Mouse (Mus musculus) 3T3-L1 (cell line): Measurements from ENCODE around the gene Tmub1.

Experiments used
- DNase-seq: peaks from one replicate; pipeline ENCODE4 v3.0.0-alpha.2; 2015; ENCODE audit warnings: low read depth, low spot score

Tmub1 gene

DNA sequence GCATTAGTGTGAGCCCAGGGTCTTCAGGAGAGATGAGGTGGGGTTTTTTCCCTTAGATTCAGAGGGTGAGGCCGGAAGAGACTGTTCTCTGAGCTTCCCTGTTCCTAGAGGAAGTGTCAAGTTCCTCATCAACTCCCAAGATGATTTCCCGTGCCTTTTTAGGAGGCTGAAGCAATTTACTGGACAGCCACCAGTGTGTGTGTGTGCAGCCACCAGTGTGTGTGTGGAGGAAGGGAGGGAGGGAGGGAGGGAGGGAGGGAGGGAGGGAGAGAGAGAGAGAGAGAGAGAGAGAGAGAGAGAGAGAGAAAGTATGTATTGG lies 6.3 kb upstream of the Tmub1 start:
- DNase-seq: peak; percentile 14

DNA sequence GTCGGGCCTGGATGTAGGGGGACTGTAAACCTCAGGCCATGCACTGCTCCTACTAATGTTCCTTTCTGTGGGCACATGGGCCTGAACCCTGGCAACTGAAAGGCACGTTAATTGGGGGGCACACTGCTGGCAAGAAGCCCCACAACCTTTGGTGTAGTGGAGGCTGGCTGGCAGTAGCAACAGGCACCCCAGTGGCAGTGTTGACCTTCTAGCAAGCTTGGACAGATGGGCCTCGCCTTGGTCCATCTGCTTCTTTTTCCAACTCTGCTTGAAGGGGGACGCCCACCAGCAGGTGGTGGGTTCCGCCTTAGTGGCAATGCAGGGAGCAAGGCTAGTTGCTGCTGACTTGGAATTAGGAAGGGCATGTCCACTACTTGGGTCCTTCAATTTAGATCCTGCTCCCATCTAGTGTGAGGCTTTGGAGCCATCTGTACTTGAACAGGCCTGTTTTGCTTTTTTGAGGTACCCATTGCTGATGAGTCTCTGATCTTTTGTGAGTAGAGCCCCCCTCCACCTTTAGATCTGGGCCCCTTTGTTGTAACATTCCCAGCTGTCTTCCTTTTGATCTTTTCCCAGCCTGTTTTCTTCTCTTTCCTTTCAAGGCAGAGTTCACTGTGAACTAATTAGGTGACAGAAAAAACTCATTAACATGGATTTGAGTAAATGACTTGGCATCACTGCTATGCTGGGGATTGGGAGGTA lies 5.8 kb upstream of the Tmub1 start:
- peak; percentile 21 for DNase-seq

GRCm38 (mm10) chr5:24452691-24453233 lies 5.1 kb upstream of the Tmub1 start:
- peak; percentile 56 for DNase-seq

DNA sequence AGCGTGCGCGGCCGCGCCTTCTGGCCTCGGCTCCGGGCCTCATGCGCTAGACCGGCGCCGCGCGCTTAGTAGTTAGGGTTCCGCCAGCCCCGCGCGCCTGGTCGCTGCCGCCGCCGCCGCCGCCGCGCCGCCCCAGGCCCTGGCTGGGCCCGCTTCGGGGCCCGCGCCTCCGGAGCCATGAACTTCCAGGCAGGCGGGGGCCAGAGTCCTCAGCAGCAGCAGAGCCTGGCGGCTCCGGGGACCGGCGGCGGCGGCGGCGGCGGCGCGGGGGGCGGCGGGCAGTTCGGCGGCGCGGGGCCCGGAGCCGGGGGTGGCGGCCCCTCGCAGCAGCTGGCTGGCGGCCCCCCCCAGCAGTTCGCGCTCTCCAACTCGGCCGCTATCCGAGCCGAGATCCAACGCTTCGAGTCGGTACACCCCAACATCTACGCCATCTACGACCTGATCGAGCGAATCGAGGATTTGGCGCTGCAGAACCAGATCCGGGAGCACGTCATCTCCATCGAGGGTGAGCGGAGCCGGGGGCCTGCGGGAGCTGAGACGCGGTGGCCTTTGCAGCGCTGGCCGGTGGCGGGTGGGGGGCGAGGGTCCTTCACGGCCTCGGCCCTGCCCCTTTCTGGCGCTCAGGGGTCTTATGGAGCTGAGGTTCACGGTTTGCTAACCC lies 4.5 kb upstream of the Tmub1 start, which contains the start of gene Agap3:
Agap3 (plus strand) TSS at position 148 of the 661 bp plus-strand sequence.
- peak; percentile 47 for DNase-seq

- DNase-seq: peak; percentile 73
Measured at GRCm38 (mm10) chr5:24451264-24452029, 3.8 kb upstream of the Tmub1 start.

- DNase-seq: no peak
Measured at GRCm38 (mm10) chr5:24446630-24447029, 1.0 kb downstream of the Tmub1 start.

DNA sequence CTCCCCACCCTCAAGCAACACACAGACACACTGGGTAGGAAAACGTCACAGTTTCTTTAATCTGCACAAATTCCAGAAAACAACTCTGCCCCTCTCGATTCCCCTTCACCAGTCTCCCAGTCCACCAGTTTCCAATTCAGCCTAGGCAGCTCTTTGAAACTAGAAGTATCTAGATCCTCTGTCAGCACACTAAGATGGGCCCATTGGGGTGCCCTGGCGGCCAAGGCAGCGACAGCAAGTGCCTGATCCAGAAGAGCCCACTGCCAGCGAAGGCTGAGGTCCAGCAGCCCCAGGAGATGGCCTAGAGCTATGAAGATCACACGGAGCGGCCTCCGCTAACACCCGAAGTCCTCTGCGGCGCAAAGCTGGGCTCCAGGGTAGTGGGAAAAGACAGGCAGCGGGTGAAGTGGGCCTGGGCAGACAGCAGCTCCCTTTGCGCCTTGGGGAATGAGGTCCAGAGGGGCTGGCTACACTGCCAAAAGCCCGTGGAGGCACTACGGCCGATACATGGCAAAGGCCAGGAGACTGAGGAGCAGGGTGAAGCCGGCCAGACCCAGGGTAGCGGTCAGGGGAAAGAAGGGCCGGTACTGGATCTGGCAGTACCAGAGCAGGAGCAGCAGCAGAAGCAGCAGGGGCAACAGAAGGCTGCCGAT lies 2.1 kb downstream of the Tmub1 start:
- DNase-seq: no peak

DNA sequence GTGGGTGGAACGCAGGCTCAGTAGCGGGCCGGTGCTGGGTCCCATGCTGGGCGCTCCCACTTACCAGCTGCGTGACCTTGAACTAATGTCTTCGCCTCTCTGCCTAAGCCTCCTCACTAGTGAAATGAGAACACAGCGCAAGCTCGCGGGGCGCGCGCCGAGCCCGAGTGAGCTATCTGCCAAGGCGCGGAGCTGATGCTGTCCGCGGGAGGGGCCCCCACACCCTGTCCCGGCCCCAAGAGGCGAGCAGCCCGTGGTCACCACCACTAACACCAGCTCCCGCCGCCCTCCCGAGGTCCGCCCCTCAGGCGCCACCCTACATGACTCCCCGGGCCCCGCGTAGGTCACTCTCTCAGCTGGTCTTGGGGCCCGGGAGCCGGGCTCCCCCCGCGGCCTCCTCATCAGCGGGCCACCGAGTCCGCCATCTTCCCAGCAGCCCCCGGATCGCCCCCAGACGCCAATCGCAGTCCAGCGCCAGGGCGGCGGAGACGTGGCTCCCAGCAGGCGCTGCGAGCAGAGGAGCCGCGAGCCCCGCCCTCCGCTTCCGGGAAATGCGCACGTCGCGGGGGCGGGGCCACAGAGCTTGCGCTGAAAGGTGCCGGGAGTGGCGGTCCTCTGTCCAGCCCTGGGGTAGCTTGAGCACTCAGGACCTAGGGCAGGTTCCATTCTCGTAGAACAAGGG lies 2.8 kb downstream of the Tmub1 start, which contains the start of gene Fastk:
Fastk (minus strand) TSS at position 542 of the 682 bp plus-strand sequence.
- DNase-seq: peak; percentile 86

- DNase-seq: no peak
Measured at GRCm38 (mm10) chr5:24443927-24444326, 3.7 kb downstream of the Tmub1 start.

DNA sequence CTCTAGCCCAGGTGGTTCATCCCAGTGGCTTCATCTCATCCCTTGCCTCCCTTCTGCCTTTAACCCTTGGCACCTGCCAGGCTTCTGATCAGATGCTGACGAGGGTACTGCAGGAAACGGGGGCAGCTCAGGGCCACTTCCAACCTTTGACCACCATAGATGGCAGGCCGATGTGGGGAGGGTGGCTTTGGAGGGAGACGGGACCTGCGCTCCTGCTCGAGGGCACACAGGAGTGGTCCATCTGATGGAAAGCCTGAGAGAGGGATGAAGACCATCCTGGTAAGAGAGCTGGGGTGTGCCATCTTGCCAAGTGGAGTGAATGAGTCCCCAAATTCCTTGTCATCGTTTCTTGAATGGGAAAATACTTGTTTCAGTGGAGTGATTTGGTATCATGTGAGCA lies 4.5 kb downstream of the Tmub1 start:
- DNase-seq: no peak

- no peak for DNase-seq
Measured at GRCm38 (mm10) chr5:24442029-24442428, 5.6 kb downstream of the Tmub1 start.

DNA sequence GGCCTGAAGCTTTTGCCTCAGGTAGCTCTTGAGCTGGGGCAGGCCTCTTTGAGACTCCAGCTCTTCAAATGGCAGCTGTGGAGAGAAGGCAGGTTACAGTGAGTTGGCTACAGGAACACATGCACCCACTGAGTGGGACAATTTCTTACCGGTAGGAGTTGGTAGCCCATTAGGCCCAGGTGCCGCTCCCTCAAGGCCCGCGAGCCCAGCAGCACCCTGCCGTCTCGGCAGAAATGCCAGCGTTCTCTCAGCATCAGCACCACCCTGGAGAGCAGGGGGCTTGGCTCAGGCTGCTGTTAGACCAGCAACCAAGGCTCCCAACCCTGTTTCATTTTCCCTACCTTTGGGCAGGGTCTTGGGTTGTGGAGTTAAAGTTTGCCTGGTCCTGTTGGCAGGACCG lies 6.5 kb downstream of the Tmub1 start:
- DNase-seq: no peak

- no peak for DNase-seq
Measured at GRCm38 (mm10) chr5:24433993-24434392, 13.7 kb downstream of the Tmub1 start.

- DNase-seq: peak; percentile 47
Measured at GRCm38 (mm10) chr5:24428596-24428995, 19.1 kb downstream of the Tmub1 start.

DNA sequence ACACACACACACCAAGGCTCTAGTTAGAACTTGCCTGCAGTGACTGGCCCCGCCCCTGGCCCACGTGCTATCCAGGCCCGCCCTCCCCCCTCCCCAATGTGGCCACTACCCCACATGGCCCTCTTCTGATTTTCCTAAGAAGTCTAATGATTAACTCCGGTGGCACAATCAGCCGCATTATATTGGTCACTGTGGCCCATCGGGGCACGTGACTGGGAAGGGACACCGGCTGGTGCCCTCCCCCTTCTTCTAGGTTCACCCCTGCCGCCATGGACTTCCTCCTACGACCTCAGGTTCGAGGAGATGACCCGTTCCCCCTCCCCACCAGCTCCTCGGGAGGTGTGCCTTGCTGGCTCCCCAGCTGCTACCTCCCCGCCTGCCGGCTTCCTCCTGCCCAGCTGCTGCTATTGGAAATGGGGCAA lies 19.7 kb downstream of the Tmub1 start:
- DNase-seq: no peak

DNA sequence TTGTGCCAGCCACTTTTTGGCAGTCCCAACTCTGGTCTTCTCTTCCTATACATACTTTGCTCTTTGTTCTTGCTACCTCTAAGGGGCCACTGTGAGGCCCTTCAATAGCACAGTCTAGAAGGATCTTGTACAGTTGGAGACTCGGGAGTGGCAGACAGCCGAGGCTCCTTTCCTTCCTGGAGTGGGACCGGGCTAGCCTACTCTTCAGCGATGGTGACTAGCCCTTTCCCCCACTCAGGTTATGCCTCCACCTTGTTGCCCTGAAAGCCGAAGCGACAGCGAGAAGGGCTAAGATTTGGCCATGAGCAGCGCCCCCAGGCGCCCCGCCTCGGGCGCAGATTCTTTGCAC lies 20.4 kb downstream of the Tmub1 start:
- DNase-seq: no peak

DNA sequence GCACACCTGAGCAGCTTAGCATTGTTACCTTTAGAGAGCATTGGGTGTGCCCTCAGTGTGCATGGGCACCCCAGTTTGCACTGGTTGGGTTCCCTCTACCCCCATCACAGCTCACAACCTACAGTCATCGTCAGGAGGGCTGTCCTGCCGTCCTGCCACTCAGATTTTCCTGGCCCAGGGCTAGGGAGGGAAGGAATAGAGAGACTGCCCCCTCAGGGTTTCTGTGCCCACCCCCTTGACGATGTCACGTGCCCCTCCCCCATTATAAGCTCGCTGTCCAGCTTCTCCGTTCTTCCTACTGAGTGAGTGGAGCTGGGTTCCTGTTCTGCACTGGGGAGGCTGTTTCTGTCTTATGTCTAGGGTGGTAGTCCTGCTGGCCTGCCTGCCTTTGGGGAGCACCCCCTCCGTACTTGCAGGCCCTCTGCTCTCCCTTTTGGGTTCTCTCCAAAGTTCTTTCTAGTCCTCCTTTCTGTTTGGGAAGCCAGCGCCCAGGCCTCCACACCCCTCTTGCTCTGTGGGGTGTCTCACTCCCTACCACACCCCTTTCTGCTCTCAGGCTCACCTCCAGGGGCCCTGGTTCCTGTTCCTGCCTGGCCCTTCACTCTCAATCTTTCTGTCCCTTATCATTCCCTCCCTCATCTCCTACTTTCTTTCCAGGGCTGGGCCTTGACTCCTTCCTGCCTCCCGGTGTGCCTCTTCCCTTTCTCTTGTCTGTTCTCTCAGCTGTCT lies 20.9 kb downstream of the Tmub1 start:
- peak; percentile 51 for DNase-seq

DNA sequence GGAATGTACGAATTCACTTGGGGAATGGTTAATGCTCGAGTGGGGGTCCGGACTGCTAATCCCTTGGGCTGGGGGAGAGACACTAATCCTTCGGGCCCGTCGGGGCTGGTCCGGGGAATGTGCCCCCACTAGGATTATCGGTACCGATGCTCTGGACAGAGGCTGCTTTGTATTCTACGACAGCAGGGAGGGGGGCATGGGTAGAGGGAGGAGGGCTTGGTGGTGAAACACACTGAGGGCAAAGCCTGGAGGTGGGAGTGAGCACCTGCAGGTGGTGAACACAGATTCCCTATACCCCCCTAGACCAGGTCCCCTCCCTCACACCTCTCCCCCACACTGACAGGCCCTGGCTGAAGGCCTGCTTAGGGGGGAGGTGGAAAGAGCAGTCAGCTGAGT lies 21.6 kb downstream of the Tmub1 start:
- DNase-seq: peak; percentile 25

DNA sequence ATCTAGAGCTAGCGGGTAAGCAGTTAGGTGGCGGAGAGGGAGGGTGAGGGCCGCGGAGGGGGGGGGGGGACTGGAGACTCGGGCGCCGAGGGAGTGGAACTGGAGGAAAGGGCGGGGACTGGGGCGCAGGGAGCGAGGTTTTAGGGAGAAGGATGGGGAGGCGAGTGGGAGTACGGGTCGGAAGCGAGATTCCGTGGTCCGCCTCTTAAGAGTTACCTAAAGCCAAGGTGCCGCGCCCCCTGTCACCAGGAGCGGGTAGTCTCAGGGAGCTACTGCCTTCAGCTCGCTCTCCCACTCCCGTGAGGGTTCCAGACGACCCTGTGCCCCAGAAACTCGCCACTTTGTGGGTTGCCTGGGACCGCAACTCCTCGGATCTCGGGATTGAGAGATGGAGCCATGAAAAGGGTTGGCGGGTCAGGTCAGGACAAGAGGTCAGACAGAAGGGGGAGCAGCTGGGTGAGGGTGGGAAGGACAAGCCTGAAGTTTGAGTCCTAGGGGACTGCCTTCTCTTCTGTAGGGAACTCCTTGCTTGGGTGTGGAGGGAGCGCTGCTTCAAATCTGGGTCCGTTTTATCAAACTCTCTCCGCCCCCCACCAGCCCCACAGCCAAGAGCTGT lies 22.1 kb downstream of the Tmub1 start:
- peak; percentile 71 for DNase-seq

GRCm38 (mm10) chr5:24424861-24425411 lies 22.7 kb downstream of the Tmub1 start:
- peak; percentile 76 for DNase-seq
